In the genomic region with DNA sequence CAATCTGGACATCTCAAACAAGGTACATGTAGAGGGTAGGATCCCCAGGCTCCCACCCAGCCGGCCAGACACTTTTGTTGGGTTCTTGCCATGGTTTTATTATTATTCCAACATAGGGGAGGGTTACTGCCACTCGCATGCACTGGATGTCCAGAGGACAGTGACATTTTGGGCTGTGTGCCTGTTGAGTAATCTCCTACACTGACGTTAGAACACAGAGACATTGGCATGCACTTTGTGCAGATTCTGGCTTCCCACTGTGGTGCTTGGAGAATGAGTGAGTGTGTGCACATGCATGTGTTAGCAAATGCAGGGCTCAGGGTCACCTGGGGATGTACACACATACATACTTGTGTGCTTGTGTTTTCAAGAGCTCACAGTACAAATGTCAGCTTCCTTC, we compare ENCODE assay signal across 33 mouse cellular contexts. TPM values are rescaled to one million over a fixed set of nuclear protein-coding genes. Genes with fewer than 3 reads are reported as not detected.
DNase-seq lines count a peak whose midpoint lies in the region; ATAC-seq and TF ChIP-seq lines count a peak whose summit lies in the region.
"Had no signal": no experiment of that assay in that cellular context is flagged by ENCODE, and none has a peak within 500 bp of the region (broad histone marks: within the 10 kb centered on the region; RNA-seq: fewer than 3 reads in every experiment).

No protein-coding gene starts in this region.

- H3K4me3 ChIP-seq in liver, postnatal 0 days (ENCODE audit: low read depth, low read length), result no peak overlapping the region
- no peak overlapping the region for H3K4me3 ChIP-seq in lung, embryonic 16.5 days (ENCODE audit: low read length)
- H3K4me3 ChIP-seq: forebrain, embryonic 10.5 days; forebrain, embryonic 13.5 days; heart, adult 2 months; heart, embryonic 10.5 days; heart, embryonic 13.5 days had no signal

- TF ChIP-seq CTCF in liver, postnatal 0 days (IDR thresholded peaks at IDR 0.05; ENCODE audit: low read depth), result no peak

- no peaks in the 10 kb centered on the region for H3K27me3 ChIP-seq in liver, postnatal 0 days (ENCODE audit: insufficient read depth, low read length)
- no peaks in the 10 kb centered on the region for H3K27me3 ChIP-seq in lung, embryonic 16.5 days (ENCODE audit: control insufficient read depth, insufficient read depth, low read depth, low read length)
- H3K27me3 ChIP-seq: forebrain, embryonic 13.5 days; heart, embryonic 13.5 days had no signal

- DNase-seq in adrenal gland, adult (ENCODE audit: inconsistent age in 2 of 2, low spot score in 1 of 2), result peak; percentile 19 to 20
- no peak for DNase-seq in adrenal gland, adult 18-20 months (ENCODE audit: low spot score in 2 of 2)
- no peak for DNase-seq in liver, postnatal 0 days
- no peak for DNase-seq in liver
- DNase-seq in lung, postnatal 25 days (ENCODE audit: low spot score), result no peak
- peak; percentile 60 for DNase-seq in lung, postnatal 14 days
- no peak for DNase-seq in cerebellum, postnatal 25 days
- DNase-seq: adrenal gland, adult 8-10 months; adrenal gland, postnatal 25 days; cerebellum, adult 11-12 months; cerebellum, adult 8-10 months; cerebellum, postnatal 10 days; gastrocnemius, postnatal 10 days; gastrocnemius, postnatal 36 days; heart, adult 2 months; heart, postnatal 14 days; heart, postnatal 4 days had no signal

- WGBS in liver, postnatal 0 days (ENCODE audit: insufficient replicate concordance), result 56% methylated on average over 3 of the region's 3 CpGs
- 62% methylated on average over 3 of the region's 3 CpGs for WGBS in lung, embryonic 16.5 days

- H3K4me1 ChIP-seq in liver, postnatal 0 days (ENCODE audit: insufficient read depth), result peaks cover 3% of the 10 kb centered on the region; the same call in 1 of the 2 replicates
- H3K4me1 ChIP-seq in lung, embryonic 16.5 days (replicated peaks; ENCODE audit: control insufficient read depth, insufficient read depth, low read length), result peaks cover 17% of the 10 kb centered on the region

- H3K36me3 ChIP-seq in liver, postnatal 0 days (replicated peaks; ENCODE audit: insufficient read depth, low read length), result peaks cover 32% of the 10 kb centered on the region
- H3K36me3 ChIP-seq in lung, embryonic 16.5 days (ENCODE audit: control insufficient read depth, insufficient read depth, low read length), result peaks cover 17% of the 10 kb centered on the region

- H3K27ac ChIP-seq in liver, postnatal 0 days (ENCODE audit: low read depth), result no peak overlapping the region
- no peak overlapping the region; the same call in 1 of the 2 replicates for H3K27ac ChIP-seq in lung, embryonic 16.5 days (ENCODE audit: low read length)
- H3K27ac ChIP-seq: forebrain, embryonic 10.5 days; forebrain, embryonic 13.5 days; heart, adult 2 months; heart, embryonic 10.5 days; heart, embryonic 13.5 days; hindbrain, embryonic 14.5 days had no signal

- H3K9me3 ChIP-seq in liver, postnatal 0 days (ENCODE audit: low read length), result no peaks in the 10 kb centered on the region
- no peaks in the 10 kb centered on the region for H3K9me3 ChIP-seq in lung, embryonic 16.5 days (ENCODE audit: control insufficient read depth, low read length)
- H3K9me3 ChIP-seq: forebrain, embryonic 10.5 days; forebrain, embryonic 13.5 days; heart, embryonic 10.5 days; heart, embryonic 13.5 days had no signal

- no peak overlapping the region for H3K9ac ChIP-seq in liver, postnatal 0 days (replicated peaks)
- H3K9ac ChIP-seq in lung, embryonic 16.5 days (ENCODE audit: low read length), result no peak overlapping the region
- H3K9ac ChIP-seq: forebrain, embryonic 13.5 days; heart, embryonic 13.5 days; hindbrain, embryonic 14.5 days had no signal

- H3K4me2 ChIP-seq in liver, postnatal 0 days (ENCODE audit: low read depth, low read length), result no peak overlapping the region
- no peak overlapping the region for H3K4me2 ChIP-seq in lung, embryonic 16.5 days (ENCODE audit: low read depth, low read length)
- H3K4me2 ChIP-seq: forebrain, embryonic 13.5 days; heart, embryonic 13.5 days; hindbrain, embryonic 14.5 days had no signal

- peak; percentile 38; the same call in 1 of the 2 replicates for ATAC-seq in liver, postnatal 0 days
- peak; percentile 71 for ATAC-seq in lung, embryonic 16.5 days (ENCODE audit: low read depth)
- ATAC-seq: activated CD4-positive, CD25-positive, alpha-beta regulatory T cell, adult 4 months; forebrain, embryonic 13.5 days; forebrain, embryonic 16.5 days had no signal

- no peak for TF ChIP-seq EP300 in liver, postnatal 0 days (IDR thresholded peaks at IDR 0.05; ENCODE audit: low read depth)

RNA-seq across cellular contexts. Expression of a gene that starts 55.2 kb away (rescaled TPM):
- total RNA-seq in adrenal gland, adult 18-20 months (2021), result not detected
- not detected in 2 replicates for polyA plus RNA-seq in liver, postnatal 0 days (2015; fragmentation: Nextera tagmentation; extraction: Ambion mirVana)
- not detected in 2 replicates for polyA plus RNA-seq in lung, embryonic 16.5 days (2015; fragmentation: Nextera tagmentation; extraction: Ambion mirVana)
- total RNA-seq: adrenal gland, adult 8-10 months; adrenal gland, postnatal 25 days; ES-E14; gastrocnemius, adult 18-20 months; gastrocnemius, postnatal 10 days; gastrocnemius, postnatal 36 days; granulocyte monocyte progenitor cell, adult 5-6 weeks; heart, adult 2 months; heart, postnatal 14 days; heart, postnatal 4 days had no signal
- polyA plus RNA-seq: activated CD4-positive, CD25-positive, alpha-beta regulatory T cell, adult 4 months; brain, embryonic 14.5 days; embryonic facial prominence, embryonic 11.5 days; embryonic facial prominence, embryonic 14.5 days; forebrain, embryonic 10.5 days; forebrain, embryonic 13.5 days; forebrain, embryonic 16.5 days; heart, adult 2 months; heart, embryonic 10.5 days; heart, embryonic 13.5 days; heart, embryonic 16.5 days; hindbrain, embryonic 11.5 days; hindbrain, embryonic 14.5 days had no signal

Comparison
In these comparisons a context has a peak if more than half of its experiments do, and no peak if none do; other contexts are left out.
1. DNase-seq: peak in adrenal gland, adult (2 of 2) and lung, postnatal 14 days (single experiment); none in adrenal gland, adult 18-20 months (0 of 2), liver, postnatal 0 days (single experiment), liver (single experiment), lung, postnatal 25 days (single experiment) and cerebellum, postnatal 25 days (0 of 2).